Mouse (Mus musculus) adrenal gland, postnatal 25 days (tissue): ENCODE results near the gene Tas2r138. TPM values are rescaled to one million over a fixed set of nuclear protein-coding genes. Genes with fewer than 3 reads are reported as not detected.
"Not testable (repeated sequence)": the region's sequence is repeated elsewhere in the genome, so short reads cannot be mapped to it uniquely, and the experiment has no call there.

Experiments used
- DNase-seq: peaks from one replicate; pipeline ENCODE4 v3.0.0; 2021; ENCODE audit warnings: mixed read lengths
- long read RNA-seq: library from polyadenylated mRNA; stranded (forward); transcript quantifications from one replicate; pipeline ENCODE4 v2.0.0, GENCODE M21; 2021
- total RNA-seq: library from RNA; stranded (reverse); gene quantifications from 2 replicates; pipeline ENCODE4 v1.2.3, GENCODE M21; 2021

Tas2r138 gene
- total RNA-seq: not detected in 2 replicates
- long read RNA-seq: 0 reads

DNA sequence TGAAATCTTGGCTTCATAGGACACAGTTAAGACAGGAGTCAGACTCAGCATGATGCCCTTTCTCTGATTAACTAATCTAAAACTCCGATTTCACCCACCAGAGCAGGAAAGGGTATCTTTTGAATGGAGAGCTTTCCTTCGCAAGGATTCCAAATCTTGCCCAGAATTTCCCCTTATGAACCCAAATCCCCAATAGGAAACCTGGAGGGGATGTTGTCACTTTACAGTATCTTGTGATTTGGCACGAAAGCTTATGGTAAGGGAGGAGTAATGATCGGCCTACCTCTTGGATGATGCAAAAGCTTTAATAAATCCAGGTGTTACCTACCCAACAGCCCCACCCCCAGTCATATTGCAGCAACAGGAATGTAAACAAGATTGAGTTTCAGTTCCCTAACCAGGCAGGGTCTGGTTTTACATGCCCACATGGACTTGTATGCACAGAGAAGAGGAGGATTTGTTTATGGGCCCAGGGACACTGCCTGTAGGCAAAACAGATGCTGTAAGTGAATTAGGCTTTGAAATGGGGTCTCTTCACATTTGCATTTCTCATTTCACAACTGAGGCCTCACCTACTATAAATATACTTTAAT is at the start of gene Tas2r138:
Gene Tas2r138, minus strand, starts transcription at position 51 of the 593 bp plus-strand sequence.
- DNase-seq: no peak

DNA sequence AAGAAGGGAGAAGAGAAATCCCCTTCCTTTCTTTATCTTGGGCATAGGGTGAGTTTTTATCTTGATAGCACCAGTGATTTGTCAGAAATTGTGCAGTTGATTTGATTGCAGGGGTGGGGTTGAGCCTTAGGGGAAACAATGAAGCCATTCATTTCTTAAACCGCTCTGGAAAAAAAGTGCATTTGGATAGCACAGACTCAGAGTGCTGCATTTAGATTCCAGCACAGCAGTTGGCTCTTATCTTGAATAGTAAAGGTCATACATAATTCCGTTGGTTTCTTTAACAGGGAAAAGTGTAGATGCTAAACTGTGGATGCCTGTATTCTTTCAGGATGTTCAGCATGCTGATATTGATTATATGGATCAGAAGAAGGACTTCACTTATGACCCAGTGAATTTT is 47.8 kb upstream of the Tas2r138 start:
- DNase-seq: no peak

- no peak for DNase-seq
Observed at GRCm38 (mm10) chr6:40650953-40651352, 37.8 kb upstream of the Tas2r138 start.

DNA sequence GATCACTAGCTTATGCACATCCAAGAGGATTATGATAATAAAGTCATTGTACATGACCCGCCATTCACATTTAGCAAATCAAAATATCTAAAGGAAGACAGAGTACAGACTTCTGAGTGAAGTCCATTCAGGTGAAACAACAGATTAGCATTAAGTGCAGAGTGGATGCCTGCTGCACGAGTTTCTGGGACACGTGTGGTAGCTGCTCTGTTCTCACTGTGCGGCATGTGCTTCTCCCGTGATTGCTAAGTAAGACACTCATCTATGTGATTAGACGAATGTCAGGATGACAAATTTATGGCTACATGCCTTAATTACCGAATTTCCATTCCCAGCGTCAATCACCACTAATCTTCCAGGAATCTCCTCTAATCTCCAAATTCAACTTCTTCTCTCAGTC is 32.6 kb upstream of the Tas2r138 start:
- DNase-seq: no peak

GRCm38 (mm10) chr6:40640710-40641538 is 27.8 kb upstream of the Tas2r138 start:
- DNase-seq: no peak

- DNase-seq: no peak
Observed at GRCm38 (mm10) chr6:40637755-40638154, 24.6 kb upstream of the Tas2r138 start.

DNA sequence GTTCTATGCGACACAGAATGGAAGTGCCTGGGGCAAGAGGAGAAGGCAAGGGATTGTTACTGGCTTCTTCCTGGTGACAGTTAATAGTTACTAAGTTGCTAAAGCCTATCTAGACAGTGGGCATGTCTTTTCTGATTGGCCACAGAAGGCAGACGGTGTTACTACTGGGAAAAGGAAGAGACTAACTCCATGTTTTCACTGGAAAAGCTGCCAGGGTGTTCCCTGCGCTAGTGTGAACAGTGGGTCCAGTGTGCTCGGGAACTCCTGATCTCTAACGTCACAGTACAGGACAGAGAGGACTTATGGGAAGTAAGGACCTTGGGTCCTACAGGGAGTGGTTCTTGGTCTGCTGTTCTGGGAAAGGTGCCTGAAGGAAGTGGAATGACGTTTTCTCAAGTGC is 22.4 kb upstream of the Tas2r138 start:
- no peak for DNase-seq

DNA sequence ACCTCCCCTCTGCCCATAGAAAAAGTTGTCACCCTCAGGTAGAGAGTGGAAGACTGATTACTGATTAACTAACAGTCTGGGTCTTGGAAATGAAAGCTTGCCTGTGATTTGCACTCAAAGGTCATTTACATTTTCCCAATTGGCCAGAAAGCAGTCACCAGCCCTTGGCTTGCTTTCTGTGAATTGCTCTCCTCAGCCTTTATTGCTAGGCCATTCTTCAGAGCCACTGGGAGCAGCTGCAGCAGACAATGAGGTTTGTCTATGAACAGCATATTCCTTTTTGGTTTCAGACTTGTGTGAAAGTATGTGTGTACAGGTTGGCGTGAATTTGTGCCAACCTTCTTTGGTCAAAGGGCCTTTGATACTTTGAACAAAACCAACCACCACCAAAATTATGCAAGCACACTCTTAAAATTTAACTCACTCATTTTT is 21.5 kb upstream of the Tas2r138 start:
- no peak for DNase-seq

DNA sequence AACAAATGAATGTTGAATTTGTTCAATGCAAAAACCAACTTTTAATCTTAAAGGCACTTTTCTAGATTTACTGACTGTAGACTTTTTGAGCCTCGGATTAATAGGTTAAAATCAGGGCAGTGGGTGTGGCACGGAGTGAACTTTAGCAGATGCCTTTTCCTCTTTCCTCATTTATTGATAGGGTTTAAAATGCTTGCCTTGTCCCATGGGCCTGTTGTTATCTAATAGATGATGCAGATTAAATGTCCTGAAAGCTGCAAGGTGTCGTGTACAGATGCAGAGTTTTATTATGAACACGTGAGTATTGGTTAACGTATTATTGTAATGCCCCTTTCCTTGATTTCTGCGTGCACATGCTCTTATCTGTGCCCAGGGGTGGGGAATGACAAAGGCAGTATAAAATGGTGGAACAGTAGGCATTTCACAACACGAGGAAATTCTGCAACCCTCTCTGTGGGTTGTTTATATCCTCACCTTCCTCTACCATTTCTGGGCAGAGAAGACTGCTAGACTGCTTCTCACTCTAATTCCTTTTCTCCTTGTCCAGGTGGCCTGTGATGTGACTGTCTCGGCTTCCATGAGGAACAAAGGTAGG is 15.4 kb upstream of the Tas2r138 start, which contains the start of gene Mgam:
Gene Mgam, plus strand, starts transcription at position 426 of the 595 bp plus-strand sequence.
- no peak for DNase-seq

DNA sequence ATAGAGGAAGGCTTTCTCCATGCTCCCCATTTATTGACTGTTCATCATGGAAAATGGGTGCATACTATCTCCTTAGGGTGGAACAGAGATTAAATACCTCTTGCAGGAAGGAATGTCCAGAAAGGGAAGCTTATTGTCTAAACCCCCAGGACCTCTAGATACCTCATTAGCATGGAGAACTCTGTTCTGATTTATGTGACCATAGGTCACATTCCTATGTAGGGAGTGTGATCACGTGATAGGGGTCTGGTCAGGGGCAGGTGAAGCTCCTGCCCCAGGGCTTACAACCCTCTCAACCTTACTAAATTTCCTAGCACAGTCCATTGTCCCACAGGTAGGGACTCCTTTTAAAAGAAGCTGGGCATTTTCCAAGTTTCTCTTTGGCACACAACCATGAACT is 13.0 kb upstream of the Tas2r138 start:
- no peak for DNase-seq

GRCm38 (mm10) chr6:40617965-40618364 is 4.9 kb upstream of the Tas2r138 start:
- peak; percentile 75 for DNase-seq

DNA sequence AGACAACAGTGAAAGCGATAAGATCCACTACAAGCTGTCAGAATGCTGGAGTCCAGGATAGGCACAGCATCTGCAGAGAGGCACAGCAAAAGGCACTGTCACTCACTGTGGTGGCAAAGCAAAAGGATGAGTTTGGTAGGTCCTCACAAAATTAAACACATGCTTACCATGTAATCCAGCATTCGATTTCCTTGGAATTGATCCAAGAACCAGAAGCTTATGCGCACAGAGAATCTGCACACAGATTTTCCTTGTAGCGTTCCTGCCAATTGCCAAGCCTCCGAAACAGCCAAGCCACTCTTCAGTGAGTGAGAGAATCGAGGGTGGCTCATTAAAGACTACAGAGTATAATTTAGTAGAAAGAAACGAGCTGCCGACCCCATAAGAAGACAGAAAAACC is 2.9 kb downstream of the Tas2r138 start:
- no peak for DNase-seq

DNA sequence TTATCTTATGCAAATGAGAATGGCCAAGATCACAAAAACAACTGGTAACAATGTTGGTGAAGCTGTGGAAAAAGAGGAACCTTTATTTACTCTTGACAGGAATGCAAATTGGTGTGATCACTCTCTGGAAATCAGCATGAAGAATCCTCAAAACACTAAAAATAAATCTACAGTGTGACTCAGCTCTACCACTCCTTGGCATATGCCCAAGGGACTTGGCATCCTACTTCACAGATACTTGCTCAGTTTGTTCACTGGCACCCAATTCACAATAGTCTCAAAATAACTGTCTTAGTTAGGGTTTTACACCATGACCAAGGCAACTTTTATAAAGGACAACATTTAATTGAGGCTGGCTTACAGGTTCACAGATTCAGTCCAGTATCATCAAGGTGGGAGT is 5.7 kb downstream of the Tas2r138 start:
- peak; percentile 56 for DNase-seq

GRCm38 (mm10) chr6:40598546-40598945 is 14.6 kb downstream of the Tas2r138 start:
- DNase-seq: not testable (repeated sequence)

- DNase-seq: no peak
Observed at GRCm38 (mm10) chr6:40594804-40595550, 18.1 kb downstream of the Tas2r138 start.

DNA sequence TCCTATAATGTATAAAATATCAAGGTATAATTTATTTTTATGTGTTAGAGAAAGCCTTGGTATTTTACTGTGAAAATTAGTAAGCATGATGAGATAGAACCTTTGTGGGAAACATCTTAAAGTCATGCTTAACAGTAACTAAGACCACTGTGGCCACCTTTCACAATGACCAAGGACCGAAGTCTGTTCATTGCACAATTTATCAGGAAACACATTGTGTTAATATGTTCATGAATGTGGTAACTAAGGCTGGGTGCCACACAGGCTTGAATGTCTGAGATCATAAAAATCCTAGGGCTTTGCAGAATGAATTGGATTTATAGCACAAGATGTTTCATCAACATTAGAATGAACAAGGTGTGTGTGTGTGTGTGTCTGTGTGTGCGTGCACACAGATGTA is 24.8 kb downstream of the Tas2r138 start:
- DNase-seq: no peak

DNA sequence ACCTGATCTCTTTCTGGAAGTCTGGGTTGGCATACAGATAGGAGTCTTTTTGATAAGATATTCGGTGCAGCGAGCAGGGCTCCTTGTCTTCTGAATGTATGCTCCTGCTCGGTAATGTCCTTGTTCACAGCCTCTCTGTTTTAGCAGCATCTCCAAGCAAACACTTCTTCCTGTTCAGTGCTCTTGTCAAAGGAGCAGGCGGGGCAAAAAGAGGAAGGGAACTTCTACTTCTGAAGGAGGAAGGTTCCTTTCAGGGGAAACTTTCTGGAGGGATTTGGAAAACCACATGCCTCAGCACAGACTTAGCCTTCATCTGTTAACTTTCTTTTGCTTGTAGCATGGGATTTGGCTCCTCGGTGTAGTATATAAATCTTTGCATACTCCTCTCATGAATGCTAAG is 27.5 kb downstream of the Tas2r138 start, which contains the start of gene Clec5a:
Gene Clec5a, minus strand, starts transcription at position 177 of the 400 bp plus-strand sequence.
- no peak for DNase-seq

DNA sequence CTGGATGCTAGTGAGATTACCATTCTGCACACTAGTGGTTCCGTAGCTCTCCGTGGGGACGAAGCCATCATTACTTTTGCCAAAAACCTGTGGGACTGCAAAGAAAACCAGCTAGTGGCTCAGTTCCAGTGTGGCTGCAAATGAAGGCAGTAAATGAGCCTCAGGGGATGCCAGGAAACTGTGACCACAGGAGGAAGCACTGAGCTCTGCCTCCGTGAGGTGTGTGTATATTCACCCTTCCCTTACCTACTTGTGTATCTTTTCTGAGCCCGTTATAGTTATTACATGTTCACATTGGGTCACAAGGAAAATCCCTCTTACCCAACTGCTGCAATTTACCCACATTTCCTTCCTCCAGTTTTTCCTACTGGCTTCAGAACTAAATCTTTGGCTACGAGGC is 28.8 kb downstream of the Tas2r138 start:
- no peak for DNase-seq

- no peak for DNase-seq
Observed at GRCm38 (mm10) chr6:40576305-40576704, 36.8 kb downstream of the Tas2r138 start.

DNA sequence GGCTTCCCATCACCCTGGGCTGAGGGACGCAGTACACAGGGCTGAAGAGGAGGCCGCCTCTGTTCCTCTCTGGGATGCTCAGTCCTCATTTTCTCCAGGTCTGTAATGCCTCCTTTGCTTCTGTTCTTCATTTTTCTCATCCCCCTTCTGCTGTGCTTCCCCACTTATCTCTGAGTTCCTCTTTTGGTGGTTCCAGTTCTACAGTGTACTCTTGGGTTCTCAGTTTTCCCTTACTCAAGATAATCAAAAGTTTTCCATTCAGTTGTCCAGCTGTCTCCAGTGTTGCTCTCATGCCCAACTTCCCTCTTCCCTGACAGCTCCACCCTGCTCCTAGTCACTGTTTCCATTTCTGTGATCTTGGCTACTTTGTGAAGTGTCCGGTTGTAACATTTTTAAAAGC is 39.5 kb downstream of the Tas2r138 start:
- DNase-seq: no peak

DNA sequence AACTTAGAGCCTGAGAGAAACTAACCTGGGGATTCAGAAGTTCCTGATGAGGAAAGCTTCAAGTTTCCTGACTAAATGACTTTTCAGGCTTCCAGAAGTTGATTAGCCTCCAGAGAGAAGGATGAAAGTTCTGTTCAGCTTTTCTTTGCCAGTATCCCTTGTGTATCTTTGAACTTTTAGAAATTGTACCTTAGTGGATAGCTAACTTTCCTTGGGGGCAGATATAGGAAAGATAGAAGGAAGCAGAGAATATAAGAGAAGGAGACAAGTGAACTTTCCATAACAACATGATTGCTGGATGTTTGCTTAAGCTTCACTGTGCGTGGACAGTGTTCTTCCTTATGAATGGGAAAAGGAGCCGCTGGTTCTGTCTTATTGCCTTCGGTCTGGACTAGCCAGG is 43.9 kb downstream of the Tas2r138 start, which contains the start of gene Olfr460:
Gene Olfr460, plus strand, starts transcription at position 301 of the 400 bp plus-strand sequence.
- no peak for DNase-seq
